Mouse (Mus musculus): Measurements from ENCODE around the gene Supt5. TPM values are rescaled to one million over a fixed set of nuclear protein-coding genes. Genes with fewer than 3 reads are reported as not detected.

Gene Supt5
- total and polyA plus RNA-seq, 3 experiments: 35.5 to 111 (median 67.3) TPM

GRCm38 (mm10) chr7:28371514-28371989 lies 33.0 kb upstream of the Supt5 start:
- peaks cover 7 to 31% of the 10 kb centered on the region in 2 experiments for H3K4me1 ChIP-seq (ENCODE audit: control insufficient read depth in 1 of 2, insufficient read depth in 2 of 2)
- dilution Hi-C loops (cut with MboI; ENCODE audit: extremely low pct_ligation_motif_present, extremely low pct_unique_long_range_greater_than_20kb, low sequenced_read_pairs) (no loop called here), in situ Hi-C loops (cut with MboI; ENCODE audit: low pct_ligation_motif_present, low pct_unique_long_range_greater_than_20kb, low sequenced_read_pairs) (no loop called here)
- H3K4me2 ChIP-seq (ENCODE audit: insufficient read depth, low read depth, poor library complexity, severe bottlenecking): peak overlapping the region; percentile 86
- no peak overlapping the region for H3K27ac ChIP-seq (ENCODE audit: insufficient read depth, low read depth)
- H3K9me3 ChIP-seq (replicated peaks; ENCODE audit: low read length): no peaks in the 10 kb centered on the region
- no peak for DNase-seq (ENCODE audit: extremely low read depth)
- peaks cover 0 to 33% of the 10 kb centered on the region in 2 experiments for H3K36me3 ChIP-seq (replicated peaks in 1 of 2; ENCODE audit: control insufficient read depth in 1 of 2, insufficient read depth in 1 of 2, low read length in 1 of 2)
- no peak for TF ChIP-seq IRF4 (IDR thresholded peaks at IDR 0.05; ENCODE audit: low read depth, low read length)
- 0 out of 2 replicates have a peak, but pooled peaks have one; percentile 16 for TF ChIP-seq UBTF (IDR thresholded peaks at IDR 0.05; ENCODE audit: low read depth, low read length)
- 0 out of 2 replicates have a peak, but pooled peaks have one; percentile 8 for TF ChIP-seq SIN3A (IDR thresholded peaks at IDR 0.05; ENCODE audit: low read length)
- no peak for TF ChIP-seq USF2 (conservative IDR thresholded peaks at IDR 0.05; ENCODE audit: low read depth, low read length)
- 0 out of 2 replicates have a peak, but pooled peaks have one; percentile 1 for TF ChIP-seq MEF2A (IDR thresholded peaks at IDR 0.05; ENCODE audit: borderline replicate concordance, low read depth, low read length)
- H3K79me2 ChIP-seq (replicated peaks; ENCODE audit: control insufficient read depth, extremely low read depth, insufficient read depth, poor library complexity, severe bottlenecking): peaks cover 4% of the 10 kb centered on the region; the same call in 1 of the 2 replicates
- H3K27me3 ChIP-seq (replicated peaks): no peaks in the 10 kb centered on the region
- H3K4me3 ChIP-seq (replicated peaks in 1 of 3; ENCODE audit: low read depth in 2 of 3, low read length in 2 of 3, poor library complexity in 1 of 3): peak overlapping the region; percentile 70 to 73 (median 70)
- peak overlapping the region; percentile 83 for H3K9ac ChIP-seq (ENCODE audit: insufficient read depth, low read depth)

GRCm38 (mm10) chr7:28370977-28371513 lies 32.5 kb upstream of the Supt5 start:
- dilution Hi-C loops (cut with MboI; ENCODE audit: extremely low pct_ligation_motif_present, extremely low pct_unique_long_range_greater_than_20kb, low sequenced_read_pairs) (no loop called here), in situ Hi-C loops (cut with MboI; ENCODE audit: low pct_ligation_motif_present, low pct_unique_long_range_greater_than_20kb, low sequenced_read_pairs) (no loop called here)
- Histone ChIP-seq H3K9me3 (replicated peaks; ENCODE audit: low read length) (no peaks in the 10 kb centered on the region), H3K79me2 (replicated peaks; ENCODE audit: control insufficient read depth, extremely low read depth, insufficient read depth, poor library complexity, severe bottlenecking) (no peaks in the 10 kb centered on the region), H3K27me3 (replicated peaks) (no peaks in the 10 kb centered on the region), H3K4me3 (replicated peaks in 1 of 3; ENCODE audit: low read depth in 2 of 3, low read length in 2 of 3, poor library complexity in 1 of 3) (peak overlapping the region; percentile 46 to 70 (median 70)), H3K36me3 (replicated peaks in 1 of 2; ENCODE audit: control insufficient read depth in 1 of 2, insufficient read depth in 1 of 2, low read length in 1 of 2) (peaks cover 0 to 33% of the 10 kb centered on the region in 2 experiments), H3K4me2 (ENCODE audit: insufficient read depth, low read depth, poor library complexity, severe bottlenecking) (peak overlapping the region; percentile 86), H3K27ac (ENCODE audit: insufficient read depth, low read depth) (no peak overlapping the region), H3K4me1 (ENCODE audit: control insufficient read depth in 1 of 2, insufficient read depth in 2 of 2) (peaks cover 5 to 26% of the 10 kb centered on the region in 2 experiments), H3K9ac (ENCODE audit: insufficient read depth, low read depth) (peak overlapping the region; percentile 83; the same call in 1 of the 2 replicates)
- DNase-seq (ENCODE audit: extremely low read depth): no peak
- TF ChIP-seq IRF4 (IDR thresholded peaks at IDR 0.05; ENCODE audit: low read depth, low read length) (no peak), JUND (conservative IDR thresholded peaks at IDR 0.05; ENCODE audit: low read depth, low read length) (no peak), NRF1 (IDR thresholded peaks at IDR 0.05; ENCODE audit: low read depth, low read length) (no peak), EP300 (IDR thresholded peaks at IDR 0.05; ENCODE audit: low read length) (no peak), HCFC1 (IDR thresholded peaks at IDR 0.05; ENCODE audit: low read depth, low read length) (no peak), UBTF (IDR thresholded peaks at IDR 0.05; ENCODE audit: low read depth, low read length) (no peak; the same call in 1 of the 2 replicates), MEF2A (IDR thresholded peaks at IDR 0.05; ENCODE audit: borderline replicate concordance, low read depth, low read length) (peak; percentile 51; the same call in 1 of the 2 replicates), CTCF (conservative IDR thresholded peaks at IDR 0.05 in 1 of 2, IDR thresholded peaks at IDR 0.05 in 1 of 2; ENCODE audit: low read depth in 2 of 2, low read length in 2 of 2) (no peak), CHD2 (IDR thresholded peaks at IDR 0.05; ENCODE audit: low read length) (no peak), SMC3 (IDR thresholded peaks at IDR 0.05; ENCODE audit: low read depth, low read length) (no peak), SIN3A (IDR thresholded peaks at IDR 0.05; ENCODE audit: low read length) (peak; percentile 21; the same call in 1 of the 2 replicates), ZMIZ1 (IDR thresholded peaks at IDR 0.05; ENCODE audit: low read depth, low read length) (no peak), MAZ (IDR thresholded peaks at IDR 0.05; ENCODE audit: low read depth, low read length) (peak; percentile 52; the same call in 1 of the 2 replicates), MAX (IDR thresholded peaks at IDR 0.05; ENCODE audit: low read length) (no peak), TCF12 (IDR thresholded peaks at IDR 0.05; ENCODE audit: low read depth, low read length) (0 out of 2 replicates have a peak, but pooled peaks have one; percentile 19), KAT2A (IDR thresholded peaks at IDR 0.05; ENCODE audit: insufficient replicate concordance, low read length) (no peak), USF2 (conservative IDR thresholded peaks at IDR 0.05; ENCODE audit: low read depth, low read length) (no peak), E2F4 (IDR thresholded peaks at IDR 0.05; ENCODE audit: insufficient replicate concordance, low read depth, low read length) (no peak), BHLHE40 (IDR thresholded peaks at IDR 0.05; ENCODE audit: low read depth, low read length) (no peak), POLR2A (IDR thresholded peaks at IDR 0.05; ENCODE audit: low read depth, low read length) (no peak)
